Mouse (Mus musculus): ENCODE data around the gene C4bp. TPM values are rescaled to one million over a fixed set of nuclear protein-coding genes. Genes with fewer than 3 reads are reported as not detected.

C4bp gene
- polyA plus RNA-seq, 1 experiment from 2014 or later, result 0.34 TPM

Other genes starting within 250 kb of the C4bp start
- gene Cd55b, start 238.6 kb downstream of the C4bp start, polyA plus RNA-seq (2015; fragmentation: Nextera tagmentation; extraction: Ambion mirVana), result 0.20 TPM in 1 of 2 replicates, not detected in the other
- 4.3 and 4.5 TPM in 2 replicates for gene Cd55, start 198.9 kb downstream of the C4bp start, polyA plus RNA-seq (2015; fragmentation: Nextera tagmentation; extraction: Ambion mirVana)
- gene Zp3r, start 32.0 kb downstream of the C4bp start, polyA plus RNA-seq (2015; fragmentation: Nextera tagmentation; extraction: Ambion mirVana), result not detected in 2 replicates
- not detected in 2 replicates for gene Gm29427, start 54.2 kb upstream of the C4bp start, polyA plus RNA-seq (2015; fragmentation: Nextera tagmentation; extraction: Ambion mirVana)
- 14.8 and 17.2 TPM in 2 replicates for gene Yod1, start 55.7 kb upstream of the C4bp start, polyA plus RNA-seq (2015; fragmentation: Nextera tagmentation; extraction: Ambion mirVana)
- gene Pfkfb2, start 67.6 kb upstream of the C4bp start, polyA plus RNA-seq (2015; fragmentation: Nextera tagmentation; extraction: Ambion mirVana), result 3.6 and 3.8 TPM in 2 replicates
- gene AA986860, start 70.3 kb upstream of the C4bp start, polyA plus RNA-seq (2015; fragmentation: Nextera tagmentation; extraction: Ambion mirVana), result 0.75 and 1.1 TPM in 2 replicates
- gene Fcamr, start 139.3 kb upstream of the C4bp start, polyA plus RNA-seq (2015; fragmentation: Nextera tagmentation; extraction: Ambion mirVana), result 0.06 TPM in 1 of 2 replicates, not detected in the other
- 0.18 and 0.31 TPM in 2 replicates for gene Pigr, start 165.1 kb upstream of the C4bp start, polyA plus RNA-seq (2015; fragmentation: Nextera tagmentation; extraction: Ambion mirVana)
- not detected in 2 replicates for gene Fcmr, start 204.0 kb upstream of the C4bp start, polyA plus RNA-seq (2015; fragmentation: Nextera tagmentation; extraction: Ambion mirVana)
- 0.33 and 0.55 TPM in 2 replicates for gene Il24, start 225.8 kb upstream of the C4bp start, polyA plus RNA-seq (2015; fragmentation: Nextera tagmentation; extraction: Ambion mirVana)
- not detected in 2 replicates for gene Il20, start 249.8 kb upstream of the C4bp start, polyA plus RNA-seq (2015; fragmentation: Nextera tagmentation; extraction: Ambion mirVana)